Mouse (Mus musculus) stomach, postnatal 0 days (tissue): Measurements from ENCODE around the gene Pdzd8. TPM values are rescaled to one million over a fixed set of nuclear protein-coding genes. Genes with fewer than 3 reads are reported as not detected.

ENCODE experiments used
- ATAC-seq: fragments of 200-750 bp; cut with Nextera tagmentation; 2 replicates; pipeline ENCODE4 v1.8.0; 2017; ENCODE audit not compliant: low FRiP score, low TSS enrichment
- DNase-seq: peaks from one replicate; pipeline ENCODE4 v3.0.0-alpha.2; 2016; ENCODE audit warnings: low spot score
- H3K27ac ChIP-seq: fragments of 300-500 bp; sonication (generic); replicated peaks from 2 replicates; pipeline ENCODE4 v1.5.1; 2014; ENCODE audit warnings: mild to moderate bottlenecking, control low read depth
- H3K27me3 ChIP-seq: fragments of 300-500 bp; sonication (generic); 2 replicates; pipeline ENCODE4 v1.6.1; 2014; ENCODE audit warnings: low read length; ENCODE audit not compliant: control insufficient read depth, insufficient read depth
- H3K36me3 ChIP-seq: fragments of 300-500 bp; sonication (generic); 2 replicates; pipeline ENCODE4 v1.6.1; 2014; ENCODE audit warnings: low read length, mixed read lengths; ENCODE audit not compliant: control insufficient read depth, insufficient read depth
- H3K4me1 ChIP-seq: fragments of 300-500 bp; sonication (generic); replicated peaks from 2 replicates; pipeline ENCODE4 v1.6.1; 2014; ENCODE audit warnings: antibody characterized with exemption; ENCODE audit not compliant: control insufficient read depth, insufficient read depth
- H3K4me2 ChIP-seq: fragments of 300-500 bp; sonication (generic); replicated peaks from 2 replicates; pipeline ENCODE4 v1.6.1; 2014; ENCODE audit warnings: low read depth, mild to moderate bottlenecking, control low read depth, moderate library complexity
- H3K4me3 ChIP-seq: fragments of 300-500 bp; sonication (generic); 2 replicates; pipeline ENCODE4 v1.5.1; 2014; ENCODE audit warnings: low read depth, low read length, control low read depth
- H3K9ac ChIP-seq: fragments of 300-500 bp; sonication (generic); 2 replicates; pipeline ENCODE4 v1.6.1; 2014; ENCODE audit warnings: mild to moderate bottlenecking, low read length, control low read depth, mixed read lengths
- H3K9me3 ChIP-seq: fragments of 300-500 bp; sonication (generic); 2 replicates; pipeline ENCODE4 v1.6.1; 2016; ENCODE audit warnings: low read length; ENCODE audit not compliant: control insufficient read depth
- CTCF ChIP-seq: IDR thresholded peaks from 2 replicates; pipeline ENCODE4 v1.5.1; 2016; ENCODE audit warnings: antibody characterized with exemption, low read depth, mild to moderate bottlenecking, moderate library complexity
- EP300 ChIP-seq: optimal IDR thresholded peaks from 2 replicates; pipeline ENCODE3; 2016; ENCODE audit warnings: antibody characterized with exemption
- WGBS: fragments of 180-500 bp; shearing (Covaris S2); extraction: QIAGEN DNeasy Blood & Tissue Kit; methylation state at CpG from one replicate; pipeline ENCODE4 v1.1.7; 2014; 5-methylcytosine and 5-hydroxymethylcytosine counted together
- polyA plus RNA-seq: library from polyadenylated mRNA; unstranded; fragments of >200 nt; fragmentation: Nextera tagmentation; extraction: Ambion mirVana; gene quantifications from 2 replicates; pipeline ENCODE4 v1.2.1, GENCODE M21; 2015

Pdzd8 gene
- polyA plus RNA-seq, 1 experiment from 2014 or later = 4.4 TPM

GRCm38 (mm10) chr19:59248553-59249286, 96.9 kb downstream of the Pdzd8 start:
- no peak for ATAC-seq
- Histone ChIP-seq H3K9me3 (no peaks in the 10 kb centered on the region), H3K9ac (no peak overlapping the region), H3K4me3 (no peak overlapping the region), H3K36me3 (no peaks in the 10 kb centered on the region), H3K4me2 (no peak overlapping the region), H3K27ac (no peak overlapping the region), H3K27me3 (no peaks in the 10 kb centered on the region), H3K4me1 (no peaks in the 10 kb centered on the region)
- no peak for DNase-seq
- 69% methylated on average over 11 of the region's 11 CpGs for WGBS
- TF ChIP-seq EP300 (no peak), CTCF (peak; percentile 30; the same call in 1 of the 2 replicates)

- ATAC-seq (no peak), DNase-seq (no peak)
- Histone ChIP-seq H3K9me3 (no peaks in the 10 kb centered on the region), H3K27ac (no peak overlapping the region), H3K4me2 (no peak overlapping the region), H3K9ac (no peak overlapping the region), H3K27me3 (no peaks in the 10 kb centered on the region), H3K4me1 (no peaks in the 10 kb centered on the region), H3K4me3 (no peak overlapping the region), H3K36me3 (no peaks in the 10 kb centered on the region)
- TF ChIP-seq EP300 (no peak), CTCF (no peak)
- WGBS = 75% methylated on average over 4 of the region's 4 CpGs
These were observed 97.4 kb downstream of the Pdzd8 start for GRCm38 (mm10) chr19:59248144-59248543.

Other genes with a start within 250 kb of the Pdzd8 start
- gene Vax1, start 175.7 kb downstream of the Pdzd8 start, polyA plus RNA-seq = not detected in 2 replicates
- 0.04 TPM in 1 of 2 replicates, not detected in the other for gene Kcnk18, start 126.6 kb downstream of the Pdzd8 start, polyA plus RNA-seq
- gene Slc18a2, start 84.9 kb downstream of the Pdzd8 start, polyA plus RNA-seq = 4.6 and 5.1 TPM in 2 replicates
- gene Rps12-ps3, start 23.5 kb downstream of the Pdzd8 start, polyA plus RNA-seq = 13.0 and 25.1 TPM in 2 replicates
- 0.05 and 0.08 TPM in 2 replicates for gene Emx2, start 112.6 kb upstream of the Pdzd8 start, polyA plus RNA-seq